Mouse (Mus musculus): Measurements from ENCODE around the gene Whrn. TPM values are rescaled to one million over a fixed set of nuclear protein-coding genes. Genes with fewer than 3 reads are reported as not detected.

Gene Whrn
- polyA plus RNA-seq, 1 experiment from 2014 or later, result 4.8 TPM

- H3K4me1 ChIP-seq (ENCODE audit: insufficient read depth, low read length), result peaks cover 5% of the 10 kb centered on the region; the same call in 1 of the 2 replicates
- H3K36me3 ChIP-seq (ENCODE audit: insufficient read depth, low read length), result 0 out of 2 replicates have a peak, but pooled peaks cover 2% of the 10 kb centered on the region
- no peak for ATAC-seq (ENCODE audit: low FRiP score, low TSS enrichment)
- H3K27me3 ChIP-seq (ENCODE audit: insufficient read depth, low read length), result no peaks in the 10 kb centered on the region
- H3K9ac ChIP-seq (replicated peaks; ENCODE audit: low read length), result no peak overlapping the region
- H3K4me3 ChIP-seq (ENCODE audit: low read length), result no peak overlapping the region
- H3K9me3 ChIP-seq (ENCODE audit: low read length), result peaks cover 3% of the 10 kb centered on the region; the same call in 1 of the 2 replicates
- 55% methylated on average over 16 of the region's 16 CpGs for WGBS
- no peak overlapping the region for H3K4me2 ChIP-seq (replicated peaks; ENCODE audit: low read depth, low read length)
- no peak overlapping the region for H3K27ac ChIP-seq (ENCODE audit: low read length)
These were observed 58.5 kb downstream of the Whrn start for GRCm38 (mm10) chr4:63437119-63437815.

DNA sequence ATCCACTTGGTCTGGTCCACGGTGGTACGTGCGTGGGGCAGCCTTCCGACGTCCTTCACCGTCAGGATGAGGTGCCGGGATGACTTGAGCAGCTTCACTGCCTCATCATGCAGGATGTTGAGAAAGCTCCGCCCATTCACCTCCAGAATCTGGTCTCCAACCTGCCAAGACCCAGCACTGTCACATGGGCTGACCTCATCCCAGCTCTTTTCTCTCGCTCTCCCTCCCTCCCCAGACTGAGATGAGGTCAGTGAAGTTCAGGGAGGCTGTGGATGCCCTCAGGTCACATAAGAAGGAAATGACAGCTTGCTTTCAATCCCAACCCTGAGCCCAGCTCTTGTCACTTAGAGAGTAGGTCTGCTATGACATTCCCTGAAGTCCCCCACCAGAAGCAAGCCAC, 60.4 kb downstream of the Whrn start:
- Histone ChIP-seq H3K27ac (ENCODE audit: low read length) (no peak overlapping the region), H3K9ac (replicated peaks; ENCODE audit: low read length) (no peak overlapping the region), H3K4me1 (ENCODE audit: insufficient read depth, low read length) (peaks cover 5% of the 10 kb centered on the region; the same call in 1 of the 2 replicates), H3K4me3 (ENCODE audit: low read length) (no peak overlapping the region), H3K4me2 (replicated peaks; ENCODE audit: low read depth, low read length) (no peak overlapping the region), H3K9me3 (ENCODE audit: low read length) (peaks cover 3% of the 10 kb centered on the region; the same call in 1 of the 2 replicates), H3K36me3 (ENCODE audit: insufficient read depth, low read length) (0 out of 2 replicates have a peak, but pooled peaks cover 3% of the 10 kb centered on the region), H3K27me3 (ENCODE audit: insufficient read depth, low read length) (no peaks in the 10 kb centered on the region)
- 85% methylated on average over 9 of the region's 9 CpGs for WGBS
- no peak for ATAC-seq (ENCODE audit: low FRiP score, low TSS enrichment)

GRCm38 (mm10) chr4:63431098-63431497, 64.7 kb downstream of the Whrn start:
- Histone ChIP-seq H3K27ac (ENCODE audit: low read length) (no peak overlapping the region), H3K4me2 (replicated peaks; ENCODE audit: low read depth, low read length) (no peak overlapping the region), H3K27me3 (ENCODE audit: insufficient read depth, low read length) (no peaks in the 10 kb centered on the region), H3K4me1 (ENCODE audit: insufficient read depth, low read length) (peaks cover 3% of the 10 kb centered on the region; the same call in 1 of the 2 replicates), H3K9ac (replicated peaks; ENCODE audit: low read length) (no peak overlapping the region), H3K4me3 (ENCODE audit: low read length) (no peak overlapping the region), H3K36me3 (ENCODE audit: insufficient read depth, low read length) (0 out of 2 replicates have a peak, but pooled peaks cover 3% of the 10 kb centered on the region), H3K9me3 (ENCODE audit: low read length) (no peaks in the 10 kb centered on the region)
- no peak for ATAC-seq (ENCODE audit: low FRiP score, low TSS enrichment)
- 65% methylated on average over 5 of the region's 5 CpGs for WGBS

DNA sequence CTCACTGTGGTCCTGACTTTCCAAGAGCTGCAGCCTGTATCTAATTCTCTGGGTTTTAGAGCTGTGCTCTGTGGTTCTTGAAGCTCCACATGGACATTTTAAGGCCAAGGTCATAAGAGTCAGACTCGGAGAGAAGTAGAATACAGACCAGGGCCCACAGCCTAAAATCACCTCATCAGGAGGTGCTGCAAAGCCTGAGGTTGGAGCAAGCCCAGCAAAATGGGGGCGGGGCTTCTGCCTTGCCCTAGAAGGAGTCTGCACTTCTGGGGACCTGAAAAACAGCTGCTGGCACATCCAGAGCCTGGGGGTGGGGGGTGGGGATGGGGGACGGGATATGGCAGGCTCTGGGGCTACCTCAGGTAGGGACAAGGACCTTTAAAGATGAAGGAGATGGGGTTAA, 65.4 kb downstream of the Whrn start:
- H3K27me3 ChIP-seq (ENCODE audit: insufficient read depth, low read length), result no peaks in the 10 kb centered on the region
- 48% methylated on average over 3 of the region's 3 CpGs for WGBS

GRCm38 (mm10) chr4:63426308-63426707, 69.5 kb downstream of the Whrn start:
- H3K4me1 ChIP-seq (ENCODE audit: insufficient read depth, low read length), result peaks cover 8% of the 10 kb centered on the region
- no peak overlapping the region for H3K9ac ChIP-seq (replicated peaks; ENCODE audit: low read length)
- no peak overlapping the region for H3K4me3 ChIP-seq (ENCODE audit: low read length)
- H3K27me3 ChIP-seq (ENCODE audit: insufficient read depth, low read length), result no peaks in the 10 kb centered on the region
- H3K36me3 ChIP-seq (ENCODE audit: insufficient read depth, low read length), result no peaks in the 10 kb centered on the region
- no peaks in the 10 kb centered on the region for H3K9me3 ChIP-seq (ENCODE audit: low read length)
- 0 out of 2 replicates have a peak overlapping the region, but pooled peaks have one; percentile 16 for H3K27ac ChIP-seq (ENCODE audit: low read length)
- peak; percentile 76; the same call in 1 of the 2 replicates for ATAC-seq (ENCODE audit: low FRiP score, low TSS enrichment)
- WGBS, result 33% methylated on average over 8 of the region's 8 CpGs
- no peak overlapping the region for H3K4me2 ChIP-seq (replicated peaks; ENCODE audit: low read depth, low read length)

More for the DNA sequence above, 65.4 kb downstream of the Whrn start:
- Histone ChIP-seq H3K4me2 (replicated peaks; ENCODE audit: low read depth, low read length) (no peak overlapping the region), H3K27ac (ENCODE audit: low read length) (no peak overlapping the region), H3K36me3 (ENCODE audit: insufficient read depth, low read length) (0 out of 2 replicates have a peak, but pooled peaks cover 3% of the 10 kb centered on the region), H3K9ac (replicated peaks; ENCODE audit: low read length) (no peak overlapping the region), H3K9me3 (ENCODE audit: low read length) (no peaks in the 10 kb centered on the region), H3K4me3 (ENCODE audit: low read length) (no peak overlapping the region), H3K4me1 (ENCODE audit: insufficient read depth, low read length) (peaks cover 3% of the 10 kb centered on the region; the same call in 1 of the 2 replicates)
- ATAC-seq (ENCODE audit: low FRiP score, low TSS enrichment), result no peak

- Histone ChIP-seq H3K4me2 (replicated peaks; ENCODE audit: low read depth, low read length) (no peak overlapping the region), H3K36me3 (ENCODE audit: insufficient read depth, low read length) (no peaks in the 10 kb centered on the region), H3K9ac (replicated peaks; ENCODE audit: low read length) (no peak overlapping the region), H3K4me3 (ENCODE audit: low read length) (no peak overlapping the region), H3K9me3 (ENCODE audit: low read length) (no peaks in the 10 kb centered on the region), H3K4me1 (ENCODE audit: insufficient read depth, low read length) (peaks cover 8% of the 10 kb centered on the region), H3K27me3 (ENCODE audit: insufficient read depth, low read length) (no peaks in the 10 kb centered on the region), H3K27ac (ENCODE audit: low read length) (no peak overlapping the region)
- 27% methylated on average over 5 of the region's 5 CpGs for WGBS
- no peak for ATAC-seq (ENCODE audit: low FRiP score, low TSS enrichment)
These were observed 72.0 kb downstream of the Whrn start for GRCm38 (mm10) chr4:63423811-63424210.

- Histone ChIP-seq H3K36me3 (ENCODE audit: insufficient read depth, low read length) (no peaks in the 10 kb centered on the region), H3K27ac (ENCODE audit: low read length) (no peak overlapping the region), H3K9ac (replicated peaks; ENCODE audit: low read length) (no peak overlapping the region), H3K4me3 (ENCODE audit: low read length) (no peak overlapping the region), H3K4me2 (replicated peaks; ENCODE audit: low read depth, low read length) (no peak overlapping the region), H3K9me3 (ENCODE audit: low read length) (no peaks in the 10 kb centered on the region), H3K27me3 (ENCODE audit: insufficient read depth, low read length) (no peaks in the 10 kb centered on the region), H3K4me1 (ENCODE audit: insufficient read depth, low read length) (peaks cover 11% of the 10 kb centered on the region)
- 75% methylated on average over 1 of the region's 1 CpGs for WGBS
- ATAC-seq (ENCODE audit: low FRiP score, low TSS enrichment), result no peak
These were observed 72.6 kb downstream of the Whrn start for GRCm38 (mm10) chr4:63423231-63423630.

GRCm38 (mm10) chr4:63420143-63420920, 75.5 kb downstream of the Whrn start:
- no peak overlapping the region for H3K4me2 ChIP-seq (replicated peaks; ENCODE audit: low read depth, low read length)
- no peak overlapping the region for H3K4me3 ChIP-seq (ENCODE audit: low read length)
- no peaks in the 10 kb centered on the region for H3K9me3 ChIP-seq (ENCODE audit: low read length)
- H3K27ac ChIP-seq (ENCODE audit: low read length), result no peak overlapping the region
- H3K27me3 ChIP-seq (ENCODE audit: insufficient read depth, low read length), result no peaks in the 10 kb centered on the region
- WGBS, result 67% methylated on average over 14 of the region's 14 CpGs
- no peak for ATAC-seq (ENCODE audit: low FRiP score, low TSS enrichment)
- no peak overlapping the region for H3K9ac ChIP-seq (replicated peaks; ENCODE audit: low read length)
- H3K36me3 ChIP-seq (ENCODE audit: insufficient read depth, low read length), result 0 out of 2 replicates have a peak, but pooled peaks cover 6% of the 10 kb centered on the region
- peaks cover 17% of the 10 kb centered on the region for H3K4me1 ChIP-seq (ENCODE audit: insufficient read depth, low read length)

GRCm38 (mm10) chr4:63418270-63418669, 77.5 kb downstream of the Whrn start:
- H3K4me1 ChIP-seq (ENCODE audit: insufficient read depth, low read length), result peaks cover 12% of the 10 kb centered on the region
- H3K4me2 ChIP-seq (replicated peaks; ENCODE audit: low read depth, low read length), result no peak overlapping the region
- H3K36me3 ChIP-seq (ENCODE audit: insufficient read depth, low read length), result 0 out of 2 replicates have a peak, but pooled peaks cover 7% of the 10 kb centered on the region
- ATAC-seq (ENCODE audit: low FRiP score, low TSS enrichment), result no peak
- no peaks in the 10 kb centered on the region for H3K27me3 ChIP-seq (ENCODE audit: insufficient read depth, low read length)
- no peak overlapping the region for H3K4me3 ChIP-seq (ENCODE audit: low read length)
- no peak overlapping the region for H3K9ac ChIP-seq (replicated peaks; ENCODE audit: low read length)
- WGBS, result 44% methylated on average over 11 of the region's 11 CpGs
- no peak overlapping the region for H3K27ac ChIP-seq (ENCODE audit: low read length)
- no peaks in the 10 kb centered on the region for H3K9me3 ChIP-seq (ENCODE audit: low read length)
